Mouse (Mus musculus) telencephalon, adult 2 months (tissue): ENCODE data around the gene Prr11.
"Not testable (repeated sequence)": the region's sequence is repeated elsewhere in the genome, so short reads cannot be mapped to it uniquely, and the experiment has no call there.

Experiments used
- DNase-seq: peaks from one replicate; pipeline ENCODE4 v3.0.0-alpha.2; 2011; ENCODE audit warnings: low read depth, low spot score

The Prr11 gene

DNA sequence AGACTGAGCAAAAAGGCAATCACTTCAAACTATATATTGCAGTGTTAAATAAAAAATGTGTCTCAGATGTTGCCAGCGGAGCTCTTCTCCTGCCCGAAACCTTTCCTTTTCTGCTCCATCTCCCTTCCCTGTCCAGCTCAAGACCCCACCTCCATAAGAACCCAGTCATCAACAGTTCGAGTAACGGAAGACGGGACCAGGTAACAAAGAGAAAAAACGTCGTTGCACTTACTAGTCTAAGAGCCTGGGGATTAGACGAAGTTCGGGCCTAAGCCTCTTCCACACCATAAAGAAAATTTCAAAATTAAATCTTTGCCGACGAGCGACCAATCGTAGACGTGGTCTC lies at the start of gene Prr11:
Gene Prr11, minus strand, starts transcription at position 300 of the 346 bp plus-strand sequence.
- DNase-seq, result no peak

DNA sequence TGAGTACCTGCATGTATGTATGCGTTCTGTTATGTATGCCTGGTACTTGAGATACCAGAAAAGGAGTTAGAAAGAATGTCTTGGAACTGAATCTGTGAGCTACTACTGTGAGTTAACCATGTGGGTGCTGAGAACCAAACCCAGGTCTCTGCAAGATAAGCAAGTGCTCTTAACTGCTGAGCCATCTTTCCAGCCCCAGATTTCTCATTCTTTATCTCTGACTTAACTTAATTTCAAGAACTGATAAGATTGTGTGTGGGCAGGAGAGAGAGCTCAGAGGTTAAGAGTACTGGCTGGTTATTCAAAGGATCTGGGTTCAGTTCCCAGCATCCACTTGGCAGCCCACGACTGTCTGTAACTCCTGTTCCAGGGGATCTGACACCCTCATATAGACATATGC lies 49.5 kb upstream of the Prr11 start:
- no peak for DNase-seq

DNA sequence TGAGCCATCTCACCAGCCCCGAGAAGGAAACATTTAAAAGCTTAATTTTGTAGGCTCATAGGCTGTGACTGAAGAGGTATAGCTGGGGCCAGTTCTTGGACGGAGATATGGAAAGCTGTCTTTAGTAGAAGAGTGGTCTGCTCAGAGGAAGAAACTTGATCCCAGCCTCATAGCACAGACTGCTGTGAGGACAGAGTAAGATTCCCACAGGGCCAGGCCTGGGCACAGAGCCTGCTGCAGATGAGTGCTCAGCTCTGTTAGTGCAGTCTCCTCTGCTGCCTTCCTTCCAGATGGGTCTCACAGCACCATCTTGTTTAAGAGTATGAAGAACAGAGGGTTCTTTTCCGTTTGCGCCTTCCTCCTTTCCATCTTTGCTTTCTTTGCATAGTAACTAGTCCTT lies 27.7 kb upstream of the Prr11 start:
- DNase-seq, result no peak

DNA sequence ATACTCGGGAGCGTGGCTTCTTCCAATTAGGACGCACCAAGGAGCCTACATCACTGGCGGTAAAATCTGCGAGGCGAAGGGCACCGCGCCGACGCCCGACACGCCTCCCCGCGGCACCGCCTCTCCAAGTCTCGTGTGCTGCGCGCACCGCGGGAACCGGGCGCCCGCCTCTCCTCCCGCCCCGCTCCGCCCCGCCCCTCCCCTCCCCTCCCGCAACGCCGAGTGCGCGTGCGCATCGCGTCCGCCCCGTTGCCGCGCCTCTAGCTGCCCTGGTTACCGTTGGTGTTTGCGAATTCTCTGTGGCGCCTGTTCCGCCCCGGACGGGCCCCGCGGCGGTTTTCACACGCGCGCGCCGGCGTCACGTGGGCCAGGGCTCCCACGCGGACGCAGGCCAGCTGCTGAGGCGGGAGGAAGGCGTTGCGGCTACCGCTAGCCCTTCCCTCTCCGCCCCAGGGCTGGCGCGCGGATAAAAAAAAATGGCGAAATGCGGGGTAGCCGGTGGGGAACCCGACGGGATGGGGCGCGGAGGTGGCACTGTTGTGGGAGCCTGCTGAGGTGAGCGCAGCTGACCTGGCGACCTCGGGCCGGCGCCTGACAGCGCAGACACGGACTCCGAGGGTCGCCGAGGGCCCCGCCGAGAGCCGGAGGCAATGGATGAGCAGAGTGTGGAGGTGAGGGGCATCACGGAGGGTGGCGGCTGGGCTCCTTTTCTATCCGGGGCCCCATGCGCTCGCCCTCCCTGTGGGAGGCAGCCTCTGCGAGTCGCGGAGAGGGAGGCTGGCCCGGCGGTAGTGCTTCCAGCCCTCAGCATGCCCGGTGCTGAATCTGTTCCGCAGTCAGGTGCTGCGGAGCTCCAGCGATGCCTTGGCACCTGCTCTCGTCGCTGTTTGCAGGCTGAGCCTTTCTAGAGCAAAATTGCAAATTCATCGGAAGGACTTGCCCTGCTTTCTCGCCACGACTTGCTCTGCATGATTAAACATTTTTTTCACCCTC lies 18.6 kb upstream of the Prr11 start, which contains the start of gene Trim37:
Gene Trim37, plus strand, starts transcription at position 254 of the 993 bp plus-strand sequence.
- peak; percentile 82 for DNase-seq

DNA sequence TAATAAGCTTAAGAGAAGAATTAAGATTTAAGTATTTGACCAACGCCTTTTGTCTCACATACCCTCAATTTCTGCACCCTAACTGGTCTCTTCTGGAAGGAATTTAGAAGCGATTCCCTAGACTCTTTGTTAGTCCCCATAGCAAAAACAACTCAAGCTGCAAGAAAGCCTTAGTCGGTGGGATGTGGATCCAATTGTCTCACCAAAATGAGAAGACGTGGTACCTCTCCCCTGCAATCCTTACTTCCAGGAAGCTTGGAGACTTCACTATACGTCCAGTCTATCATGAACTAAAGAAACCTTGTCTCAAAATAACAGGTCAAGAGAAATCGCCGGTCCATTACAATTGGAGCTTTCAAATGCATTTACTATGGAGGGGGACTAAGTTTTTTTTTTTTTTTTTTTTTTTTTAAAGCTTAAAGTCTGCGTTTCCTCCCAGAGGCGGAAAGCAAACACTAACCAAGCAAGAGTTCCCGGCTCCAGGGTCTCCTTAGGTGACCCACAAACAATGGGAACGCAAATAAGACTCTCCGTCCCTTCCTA lies 17.8 kb upstream of the Prr11 start:
- no peak for DNase-seq

DNA sequence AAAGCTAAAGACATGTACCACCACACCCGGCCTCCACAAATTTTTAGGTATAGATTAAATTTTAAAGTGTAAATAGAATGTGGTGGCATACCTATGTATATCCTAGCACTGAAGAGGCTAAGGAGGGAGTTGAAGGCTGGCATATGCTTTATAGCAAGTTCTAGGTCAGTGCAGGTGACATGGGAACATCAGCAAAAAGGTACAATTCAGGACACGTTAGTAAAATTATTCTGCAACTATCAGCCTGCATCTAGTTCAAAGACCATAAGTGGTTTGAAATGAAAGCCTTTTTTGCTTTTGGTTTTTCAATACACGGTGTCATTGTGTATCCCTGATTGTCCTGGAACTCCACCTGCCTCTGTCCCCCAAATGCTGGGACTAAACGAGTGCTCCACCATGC lies 17.1 kb upstream of the Prr11 start:
- DNase-seq, result no peak

DNA sequence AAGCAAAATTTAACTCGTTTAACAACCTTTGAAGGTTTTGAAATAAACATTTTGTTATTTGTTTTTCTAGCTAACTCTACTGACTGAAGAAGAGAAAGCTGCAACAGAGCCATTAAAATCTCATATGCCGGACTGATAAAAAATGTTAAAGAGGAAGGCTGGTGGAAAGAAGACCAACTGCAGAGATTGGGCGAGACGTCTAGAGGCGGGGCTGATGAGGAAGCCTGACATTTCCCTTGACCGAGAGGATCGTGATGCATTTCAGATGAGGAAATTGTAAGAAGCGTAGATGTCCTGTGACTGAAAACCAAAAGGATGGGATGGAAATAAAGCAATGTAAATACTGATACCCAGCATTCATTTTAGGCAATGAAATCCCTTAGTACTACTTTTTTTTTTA lies 13.4 kb upstream of the Prr11 start:
- DNase-seq, result no peak

DNA sequence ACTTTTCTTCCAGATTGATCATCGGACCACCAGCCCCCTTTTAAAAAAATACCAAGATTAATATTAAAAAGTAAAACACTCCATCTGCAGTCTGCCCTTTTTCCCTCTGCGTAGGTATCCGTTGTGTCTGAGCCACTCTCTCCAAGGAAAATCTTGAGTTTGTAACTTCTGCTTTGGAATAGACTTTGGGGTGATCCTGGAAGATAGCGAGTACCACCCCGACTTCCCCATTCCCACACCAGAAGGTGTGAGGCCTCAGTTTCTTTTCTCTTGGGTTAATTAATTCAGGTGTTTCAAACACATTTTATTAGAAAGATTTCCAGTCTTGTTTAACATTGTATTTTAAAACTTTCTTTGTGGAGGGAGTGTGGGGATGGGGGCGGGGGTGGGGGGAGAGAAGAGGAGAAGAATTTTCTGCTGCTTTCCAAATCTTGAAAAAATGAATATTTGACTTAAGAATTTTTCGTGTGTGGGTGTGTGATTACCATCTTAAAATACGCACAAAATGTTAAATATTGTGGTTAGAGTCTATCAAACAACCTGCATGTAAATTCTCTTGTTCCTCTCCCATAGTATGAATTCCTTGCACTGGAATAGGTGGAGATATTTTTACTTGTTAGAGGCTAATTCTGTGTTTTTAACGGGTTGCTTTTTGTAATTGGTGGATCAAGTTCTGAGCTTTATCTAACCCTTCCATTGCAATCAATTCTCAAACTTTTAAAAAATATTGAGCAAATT lies 1.8 kb upstream of the Prr11 start:
- no peak for DNase-seq

DNA sequence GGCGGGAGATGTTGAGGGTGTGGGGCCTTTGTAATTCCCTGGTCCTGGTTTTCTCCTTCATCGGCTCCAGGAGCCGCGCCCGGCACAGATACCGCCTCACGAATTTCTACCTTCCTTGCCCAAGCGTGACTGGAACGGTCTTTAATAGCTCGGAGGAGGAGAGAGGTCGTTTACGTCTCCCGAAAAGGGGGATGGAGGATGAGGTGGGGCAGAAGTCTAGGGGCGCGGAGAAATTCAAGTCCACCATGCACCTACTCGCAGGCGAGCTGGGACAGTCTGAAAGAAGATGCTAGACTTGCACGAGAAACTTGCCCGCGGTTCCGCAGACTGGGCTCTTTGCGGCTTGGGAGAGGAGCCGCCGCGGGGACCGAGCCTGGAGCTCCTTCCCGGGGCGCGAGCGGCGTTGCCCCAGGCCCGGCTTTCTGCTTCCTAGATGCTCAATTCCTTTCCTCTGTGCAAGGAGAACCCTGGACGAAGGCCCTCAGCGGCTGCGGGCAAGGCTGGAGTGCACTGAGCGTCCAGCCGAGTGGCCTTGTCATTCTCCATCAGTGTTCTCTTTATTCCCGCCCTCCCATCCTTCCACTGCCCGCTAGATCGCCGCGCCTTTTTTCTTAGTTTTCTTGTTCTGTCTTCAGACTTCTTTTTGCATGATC lies 1.1 kb upstream of the Prr11 start:
- DNase-seq, result no peak

DNA sequence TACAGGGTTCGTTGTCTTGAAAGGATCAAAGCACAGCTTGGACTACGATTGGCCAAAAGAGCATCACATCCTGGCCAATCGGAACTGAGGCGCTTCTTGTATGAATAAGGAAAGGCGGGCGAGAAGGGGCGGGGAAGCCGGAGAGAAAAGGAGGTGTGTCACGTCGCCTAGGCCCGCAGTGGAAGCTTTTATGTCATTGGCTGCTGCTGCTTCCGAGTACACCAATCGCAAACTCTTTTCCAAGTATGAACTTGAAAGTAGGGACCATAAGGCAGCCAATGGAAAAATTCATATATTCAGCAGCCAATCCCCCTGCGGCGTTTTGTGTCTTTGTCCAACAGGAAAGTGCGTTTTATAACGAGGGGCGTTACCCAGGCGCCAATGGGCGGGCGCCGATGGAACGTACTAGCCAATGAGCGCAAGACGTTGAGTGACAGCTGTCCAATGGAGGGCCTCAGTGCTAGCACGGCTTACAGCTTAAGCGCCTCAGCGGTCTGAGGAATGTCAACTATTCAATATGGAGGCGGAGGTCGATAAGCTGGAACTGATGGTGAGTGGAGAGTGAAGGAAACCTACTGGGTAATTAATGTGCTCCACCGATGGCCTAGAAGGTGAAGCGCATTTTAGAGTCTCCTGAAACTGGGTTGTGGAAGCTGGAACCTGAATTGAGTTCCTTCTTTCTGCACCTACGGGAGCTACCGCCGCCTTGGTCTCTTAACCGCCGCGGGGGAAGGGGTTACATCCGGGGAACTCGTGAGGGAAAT lies 429 bp upstream of the Prr11 start, which contains the start of gene Ska2:
Gene Ska2, plus strand, starts transcription at position 480 of the 764 bp plus-strand sequence.
- DNase-seq, result peak; percentile 100

DNA sequence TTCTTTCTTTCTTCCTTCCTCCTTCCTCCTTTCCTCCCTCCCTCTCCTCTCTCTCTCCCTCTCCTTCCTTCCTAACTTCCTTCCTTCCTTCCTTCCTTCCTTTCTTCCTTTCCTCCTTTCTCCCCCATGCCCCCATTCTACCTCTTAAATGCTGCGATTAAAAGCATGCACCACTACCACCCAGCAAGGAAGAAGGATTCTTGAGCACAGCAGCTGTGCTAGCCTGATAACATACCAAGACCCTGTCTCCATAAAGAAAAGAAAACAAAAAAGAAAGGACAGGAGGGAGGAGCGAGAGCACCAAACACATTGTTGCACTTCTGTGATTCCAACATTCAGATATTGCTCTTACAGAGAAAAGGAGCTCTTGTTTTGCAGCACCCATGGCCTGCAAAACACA lies 21.4 kb downstream of the Prr11 start:
- DNase-seq, result no peak

DNA sequence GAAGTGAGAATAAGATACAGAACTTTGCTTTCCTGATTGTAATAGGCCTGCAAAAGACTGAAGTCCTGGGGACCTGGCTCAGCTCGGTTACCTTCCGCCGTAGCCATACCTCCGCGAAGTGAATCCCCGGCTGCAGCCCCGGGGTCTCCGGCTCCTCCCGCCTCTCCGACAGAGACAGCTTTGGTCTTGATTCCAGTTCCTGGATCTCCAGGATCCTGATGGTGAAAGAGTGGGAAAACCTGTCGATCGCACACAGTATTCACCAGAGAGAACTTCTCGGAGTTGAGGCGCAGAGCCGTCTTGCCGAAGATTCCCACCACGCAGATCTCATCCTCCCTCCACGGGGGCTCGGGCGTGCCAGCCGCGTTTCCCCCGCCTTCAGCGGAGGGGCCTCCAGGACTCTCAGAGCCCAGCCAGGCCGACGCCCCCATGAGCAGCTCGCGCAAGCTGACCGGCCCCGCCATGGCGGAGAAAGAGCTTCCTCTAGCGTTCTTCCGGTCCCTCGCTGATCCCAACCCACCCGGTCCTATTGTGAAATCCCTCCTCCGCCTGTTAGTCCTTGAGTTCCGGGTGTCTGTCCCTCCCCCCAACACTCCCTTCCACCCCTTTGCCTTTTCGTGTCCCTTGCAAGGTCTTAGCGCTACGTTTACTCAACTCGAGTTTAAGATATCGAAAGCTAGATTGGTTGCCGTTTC lies 22.1 kb downstream of the Prr11 start, which contains the start of gene Smg8:
Gene Smg8, minus strand, starts transcription at position 485 of the 695 bp plus-strand sequence.
- DNase-seq, result peak; percentile 88

DNA sequence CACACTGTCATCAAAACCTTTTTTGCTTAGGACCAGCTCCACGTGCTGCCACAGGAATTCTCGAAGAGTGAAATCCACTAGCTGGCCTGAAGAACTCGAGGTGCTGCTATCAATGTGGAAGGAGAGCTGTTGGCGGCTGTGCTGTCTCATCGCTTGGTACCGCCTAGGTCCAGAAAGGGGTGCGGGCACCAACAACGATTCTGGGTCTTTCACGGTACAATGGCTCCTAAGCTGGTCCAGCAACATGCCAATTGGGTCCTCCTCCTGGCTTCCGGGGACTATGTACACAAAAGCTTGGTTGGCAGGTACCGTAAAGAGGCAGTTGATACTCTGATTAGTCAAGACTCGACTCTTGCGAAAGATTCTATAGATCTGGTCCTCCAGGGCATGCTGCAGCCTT lies 23.0 kb downstream of the Prr11 start:
- DNase-seq, result no peak

DNA sequence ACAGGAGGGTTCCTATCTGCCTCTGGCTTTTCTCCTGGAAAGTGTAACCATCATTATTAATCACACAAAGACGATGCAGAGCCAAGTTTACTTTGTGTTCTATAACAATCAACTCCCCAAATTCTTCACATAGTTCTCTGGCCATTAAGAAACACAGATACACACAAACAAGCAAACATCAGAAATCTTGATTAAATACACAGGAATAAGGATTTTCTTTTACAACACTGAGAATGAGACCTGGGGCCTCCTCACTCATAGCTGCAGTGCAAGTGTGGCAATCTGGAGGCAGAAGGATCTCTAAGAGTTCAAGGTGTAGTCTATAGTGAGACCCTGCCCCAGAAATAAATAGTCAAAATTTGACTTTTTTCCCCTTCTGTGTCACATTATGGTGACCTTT lies 24.8 kb downstream of the Prr11 start:
- DNase-seq, result no peak

DNA sequence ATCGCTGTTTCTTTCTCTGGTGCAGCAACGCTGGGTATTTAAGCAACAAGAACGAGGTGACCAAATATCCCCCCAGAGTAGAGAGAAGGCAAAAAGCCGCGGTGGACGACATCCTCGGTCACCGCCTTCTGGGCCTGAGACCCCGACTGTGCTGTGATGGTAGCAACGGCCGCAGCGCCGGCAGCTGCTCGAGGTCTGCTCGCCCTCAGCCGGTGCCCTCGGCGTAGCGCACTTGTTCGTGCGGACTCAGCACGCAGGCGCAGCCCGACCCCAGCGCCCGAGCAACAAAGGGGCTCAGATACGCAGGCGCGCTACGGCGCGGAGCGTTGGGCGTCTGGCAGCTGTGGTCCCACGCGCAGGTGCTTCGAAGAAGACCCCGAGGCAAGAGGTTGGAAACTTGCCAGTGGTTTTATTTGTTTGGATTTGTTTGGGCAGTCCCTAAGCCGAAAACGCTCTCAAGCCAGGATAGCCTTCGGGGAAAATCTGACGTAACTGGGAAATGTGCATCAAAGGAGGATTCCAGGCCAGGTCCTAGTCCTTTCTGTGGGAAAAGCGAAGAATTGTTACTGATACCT lies 34.6 kb downstream of the Prr11 start, which contains the start of gene Gdpd1:
Gene Gdpd1, minus strand, starts transcription at position 197 of the 575 bp plus-strand sequence.
- DNase-seq, result peak; percentile 88

DNA sequence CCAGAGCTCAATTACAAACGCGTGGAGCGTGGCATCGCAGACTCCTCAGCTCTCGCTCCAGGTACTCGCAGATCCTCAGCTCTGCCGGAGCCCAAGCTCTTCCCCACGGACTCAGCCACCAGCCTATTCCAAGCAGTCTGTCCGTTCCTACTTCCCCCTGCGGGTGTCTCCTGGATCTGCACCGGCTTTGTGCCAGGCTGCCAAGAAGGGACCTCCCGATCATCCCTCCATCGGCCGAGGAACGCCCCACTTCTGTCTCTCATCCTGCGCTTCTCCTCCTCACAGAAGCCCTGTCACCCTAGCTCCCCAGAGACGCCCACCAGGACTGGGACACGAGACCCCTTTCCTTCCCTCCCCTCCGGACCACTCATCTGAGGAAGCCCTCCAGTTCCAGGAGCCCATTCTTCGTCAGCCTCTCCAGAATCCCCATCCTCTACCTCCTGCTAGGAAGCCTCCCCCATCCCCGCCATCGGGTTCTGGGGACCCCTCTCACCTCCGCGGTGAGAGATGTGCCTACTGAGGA lies 35.1 kb downstream of the Prr11 start:
- peak; percentile 68 for DNase-seq

DNA sequence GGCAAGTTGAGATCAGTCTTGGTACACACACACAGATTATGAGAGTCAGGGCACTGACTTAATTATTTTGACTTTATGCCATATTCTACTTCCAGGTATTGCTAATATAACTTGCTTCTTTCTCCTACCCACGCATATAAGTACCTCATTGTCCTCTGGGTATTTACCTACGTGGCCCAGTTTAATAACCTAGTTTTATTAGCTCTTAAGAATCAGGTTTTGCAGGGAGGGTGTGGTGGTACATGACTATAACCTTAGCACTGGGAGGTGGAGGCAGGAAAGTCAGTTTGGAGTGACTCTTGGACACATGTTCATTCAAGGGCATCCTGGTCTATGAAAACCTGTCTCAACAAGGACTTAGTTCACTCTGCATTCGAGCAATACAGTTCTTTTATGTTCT lies 46.4 kb downstream of the Prr11 start:
- no peak for DNase-seq

DNA sequence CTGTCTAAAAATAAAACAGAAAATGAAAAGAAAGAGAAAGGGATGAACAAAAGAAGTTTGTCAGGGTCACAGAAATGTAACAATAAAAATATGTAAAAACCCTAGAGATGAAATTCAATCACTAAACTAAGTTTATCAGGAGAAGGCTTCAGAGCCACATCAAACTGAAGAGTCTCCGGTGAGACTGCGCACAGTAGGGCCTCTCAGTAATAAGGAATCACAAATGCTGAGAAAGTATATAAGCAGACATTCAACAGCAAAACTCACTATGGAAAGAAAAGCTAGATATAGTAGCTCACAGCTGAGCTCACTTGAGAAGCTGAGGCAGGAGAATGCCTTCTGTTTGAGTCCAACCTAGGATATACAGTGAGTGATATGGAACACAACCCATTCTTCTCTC lies 48.1 kb downstream of the Prr11 start:
- no peak for DNase-seq

DNA sequence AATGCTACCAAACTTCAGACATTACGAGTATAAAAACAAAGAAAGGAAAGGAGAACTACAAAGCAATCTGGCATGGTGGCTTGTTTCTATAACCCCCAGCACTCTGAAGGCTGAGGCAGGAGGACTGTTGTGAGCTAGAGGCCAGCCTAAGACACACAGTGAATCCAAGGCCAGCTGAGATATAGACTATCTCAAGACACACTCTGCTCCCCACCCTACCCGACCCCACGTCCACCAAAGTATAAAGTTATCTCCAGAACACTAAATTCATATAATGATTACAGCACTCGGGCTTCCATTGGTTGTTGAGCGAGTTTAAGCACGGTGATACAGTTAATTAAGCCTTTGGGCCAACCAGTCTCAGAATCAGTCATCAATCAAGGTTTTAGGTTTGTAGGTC lies 52.2 kb downstream of the Prr11 start:
- DNase-seq, result no peak

DNA sequence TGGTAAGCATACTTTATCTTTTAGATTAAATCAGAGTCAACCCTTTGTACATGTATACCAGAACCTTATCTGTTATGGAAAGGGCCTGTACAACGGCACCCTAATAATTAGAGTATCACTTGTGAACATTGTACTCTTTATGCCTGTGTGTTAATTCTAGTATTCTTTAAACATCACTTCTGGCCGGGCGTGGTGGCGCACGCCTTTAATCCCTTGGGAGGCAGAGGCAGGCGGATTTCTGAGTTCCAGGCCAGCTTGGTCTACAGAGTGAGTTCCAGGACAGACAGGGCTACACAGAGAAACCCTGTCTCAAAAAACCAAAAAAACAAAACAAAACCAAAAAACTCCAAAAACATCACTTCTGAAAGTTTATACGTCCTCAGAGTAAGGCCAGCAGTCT lies 59.6 kb downstream of the Prr11 start:
- DNase-seq, result not testable (repeated sequence)
